Mouse (Mus musculus) left cerebral cortex, postnatal 14 days (tissue): Measurements from ENCODE around the gene Nr1h4. TPM values are rescaled to one million over a fixed set of nuclear protein-coding genes. Genes with fewer than 3 reads are reported as not detected.
A peak's percentile ranks its signal among the peaks of the same experiment; 100 is the strongest.

Experiments
- DNase-seq, 2 experiments: peaks; one replicate each; pipeline ENCODE4 v3.0.0; 2021 to 2022; ENCODE audit warnings: low spot score in 2 of 2, mixed read lengths in 1 of 2
- intact Hi-C: fragments of 180-260 bp; cut with DNase I; formaldehyde crosslinking; loops from one replicate; pipeline ENCODE4 v1.15.1; 2025
- total RNA-seq, 2 experiments: library from RNA; stranded (reverse); gene quantifications; 2 replicates each; pipeline ENCODE4 v1.2.3; 2021

Nr1h4 gene
- total RNA-seq, 2 experiments from 2014 or later = 0.35 TPM; not detected in 1

GRCm38 (mm10) chr10:89441961-89442360 lies 91.4 kb downstream of the Nr1h4 start:
- intact Hi-C loops = no loop called here
- no peak for DNase-seq

DNA sequence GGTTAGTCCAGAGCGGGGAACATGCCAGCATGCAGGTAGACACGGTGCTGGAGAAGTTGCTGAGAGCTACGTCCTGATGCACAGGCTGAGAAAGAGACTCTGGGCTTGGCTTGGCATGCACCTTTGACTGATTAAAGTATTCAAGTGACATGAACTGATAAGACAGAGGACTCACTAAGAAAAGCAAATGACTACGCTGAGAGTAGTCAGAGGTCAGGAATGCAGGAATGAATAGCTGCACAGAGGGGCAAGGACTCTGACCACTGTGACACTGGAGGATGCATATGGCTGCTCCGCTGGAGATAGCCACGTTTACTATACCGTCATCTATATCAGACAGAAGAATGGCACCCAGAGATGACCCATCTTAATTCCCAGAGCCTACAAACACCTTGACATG lies 94.0 kb downstream of the Nr1h4 start:
- intact Hi-C loops = no loop called here
- no peak for DNase-seq

DNA sequence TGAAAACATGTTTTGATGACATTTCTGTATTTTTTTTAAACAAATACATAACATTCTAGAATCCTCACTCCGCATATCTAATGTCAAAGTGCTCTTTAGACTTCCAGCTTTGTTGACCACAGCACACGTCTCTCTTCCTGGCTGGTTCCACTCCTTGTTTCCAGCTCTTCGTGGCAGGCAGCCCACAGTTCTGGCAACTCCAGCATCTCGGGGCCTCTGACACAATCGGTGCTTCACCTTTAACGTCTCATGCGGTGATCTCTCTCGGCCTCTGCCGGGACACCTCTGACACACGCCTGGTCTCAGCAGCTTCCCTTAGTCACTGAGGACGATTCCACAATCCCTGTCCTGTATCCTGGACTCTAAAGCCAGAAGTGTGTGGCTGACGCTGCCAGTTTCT lies 95.4 kb downstream of the Nr1h4 start:
- no peak for DNase-seq
- intact Hi-C loops = no loop called here

DNA sequence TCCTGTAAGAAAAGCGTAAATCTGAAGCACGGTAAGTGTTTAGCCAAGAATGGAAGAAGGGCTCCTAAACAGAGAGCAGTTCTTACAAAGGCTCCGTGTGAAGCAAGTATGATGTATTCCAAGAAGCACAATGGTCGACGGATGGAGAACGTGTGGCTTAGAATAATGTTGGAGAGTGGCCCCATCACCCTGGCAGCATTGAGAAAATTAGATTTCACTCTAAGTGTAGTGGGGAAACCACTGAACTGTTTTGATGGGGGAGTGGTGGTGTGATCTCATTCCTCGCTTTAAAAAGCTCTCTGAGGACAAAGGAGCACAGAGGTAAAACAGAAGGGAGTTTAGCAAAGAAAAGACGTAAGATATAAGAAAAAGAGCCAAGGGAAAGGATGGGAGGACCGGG lies 95.9 kb downstream of the Nr1h4 start:
- intact Hi-C loops = no loop called here
- DNase-seq = no peak

GRCm38 (mm10) chr10:89435920-89436319 lies 97.5 kb downstream of the Nr1h4 start:
- intact Hi-C loops = no loop called here
- DNase-seq = peak in 1 of 2 experiments; percentile 19

GRCm38 (mm10) chr10:89435413-89435812 lies 98.0 kb downstream of the Nr1h4 start:
- intact Hi-C loops = no loop called here
- DNase-seq = no peak

- intact Hi-C loops = no loop called here
- no peak for DNase-seq
Observed at GRCm38 (mm10) chr10:89434509-89435210, 98.7 kb downstream of the Nr1h4 start.

DNA sequence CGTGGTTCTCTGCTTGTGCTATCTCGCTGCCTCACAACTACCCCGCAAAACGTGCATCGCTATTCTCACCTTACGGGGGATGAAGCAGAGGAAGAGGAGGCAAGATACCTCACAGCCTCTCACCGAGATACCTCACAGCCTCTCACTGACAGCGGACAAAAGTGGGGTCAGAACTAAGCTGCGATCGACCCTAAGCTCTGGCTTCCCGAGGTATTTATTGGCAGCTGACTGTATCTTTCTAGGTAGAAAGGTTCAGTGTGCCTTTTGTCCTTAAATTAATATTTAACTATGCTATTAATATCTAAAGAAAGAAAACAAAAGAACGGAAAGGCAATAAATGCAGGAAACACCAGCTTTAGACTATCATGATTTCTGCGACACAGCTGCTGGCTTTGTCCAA lies 100.6 kb downstream of the Nr1h4 start:
- intact Hi-C loops = no loop called here
- no peak for DNase-seq

DNA sequence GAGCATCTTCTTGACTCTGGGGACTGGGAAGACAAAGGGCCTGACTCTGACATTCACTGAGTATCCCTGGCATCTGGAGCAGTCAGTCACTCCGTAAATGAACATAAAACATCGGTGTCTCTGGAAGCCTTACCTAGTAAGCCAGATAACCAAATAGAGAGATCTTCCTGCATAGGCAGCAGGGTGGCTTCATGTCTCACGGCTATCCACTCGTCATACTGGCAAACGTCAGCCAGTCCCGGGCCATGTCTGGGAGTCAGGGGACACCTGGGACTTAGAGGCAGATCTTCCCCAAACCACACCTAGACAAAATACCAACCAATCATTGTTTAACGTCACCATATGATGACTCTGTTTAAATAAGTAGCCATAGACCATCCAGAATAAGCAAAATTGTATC lies 102.6 kb downstream of the Nr1h4 start:
- intact Hi-C loops = no loop called here
- DNase-seq = no peak

DNA sequence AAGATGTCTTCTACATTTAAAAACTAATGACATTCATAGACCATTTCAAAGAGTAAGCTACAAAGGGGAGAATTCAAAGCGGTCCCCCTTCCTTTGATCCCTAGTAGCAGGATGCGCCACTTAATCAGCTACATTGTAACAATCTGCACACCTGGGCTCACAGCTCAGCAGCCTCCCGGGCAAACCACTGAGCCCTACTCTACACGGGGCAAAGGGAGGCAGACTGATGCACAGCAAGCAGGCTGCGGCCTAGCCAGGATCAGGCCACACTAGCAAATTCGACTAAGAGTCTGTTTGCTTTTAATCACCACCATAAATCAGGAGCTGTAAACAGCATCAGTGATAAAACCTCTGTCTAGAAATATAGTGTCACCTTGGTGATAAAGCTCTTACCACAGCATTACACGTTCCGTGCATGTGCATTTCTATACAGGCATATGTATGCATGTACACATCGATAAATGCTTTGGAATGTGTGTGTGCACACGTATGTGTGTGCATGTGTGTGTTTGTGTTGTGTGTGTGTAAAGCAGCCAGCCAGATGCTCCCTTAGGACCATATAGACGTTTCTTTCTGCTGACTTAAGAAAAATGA lies 108.5 kb downstream of the Nr1h4 start:
- no peak for DNase-seq
- intact Hi-C loops = no loop called here

DNA sequence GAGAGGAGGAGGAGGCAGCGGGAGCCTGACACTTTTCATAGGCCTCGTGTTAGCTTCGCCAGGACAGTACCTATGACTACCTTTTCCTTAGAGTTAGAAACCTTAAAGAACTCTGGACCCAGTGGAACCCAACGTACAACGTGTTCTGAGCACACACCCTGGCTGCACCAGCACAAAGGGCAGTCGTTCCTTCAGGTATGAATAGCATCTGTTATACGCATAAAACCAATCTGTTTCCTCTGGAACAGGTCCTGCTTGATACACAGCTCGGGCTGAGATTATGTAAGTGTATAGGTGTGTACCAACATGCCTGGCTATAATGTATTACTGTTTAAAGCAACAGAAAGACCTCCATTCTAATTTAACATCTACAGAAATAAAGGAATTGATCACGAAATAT lies 109.2 kb downstream of the Nr1h4 start:
- intact Hi-C loops = no loop called here
- DNase-seq = no peak

DNA sequence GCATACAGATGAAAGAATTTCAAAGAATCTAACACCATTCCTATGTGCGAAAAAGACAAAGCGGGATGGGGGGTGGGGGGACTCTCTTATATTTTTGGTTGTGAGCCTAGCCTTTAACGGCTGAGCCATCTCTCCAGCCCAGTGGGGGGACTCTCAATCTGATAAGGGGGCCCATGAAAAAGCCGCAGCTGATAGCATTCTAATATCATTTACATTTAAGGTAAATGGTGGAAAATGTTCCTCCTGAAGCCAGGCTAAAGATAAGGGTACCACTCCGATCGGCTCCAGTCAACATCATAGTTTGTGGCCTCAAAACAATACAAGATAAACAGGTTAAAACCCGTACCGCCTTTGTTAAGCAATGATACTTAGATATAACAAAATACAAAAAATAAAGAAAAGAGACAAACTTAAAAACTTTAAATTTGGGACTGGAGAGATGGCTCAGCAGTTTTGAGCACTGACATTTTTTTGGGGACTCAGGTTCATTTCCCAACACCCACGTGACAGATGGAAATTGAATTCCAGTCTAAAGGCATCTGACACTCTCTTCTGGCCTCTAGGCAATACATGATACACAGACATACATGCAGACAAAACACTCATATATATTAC lies 110.1 kb downstream of the Nr1h4 start:
- no peak for DNase-seq
- intact Hi-C loops = no loop called here

GRCm38 (mm10) chr10:89422504-89423158 lies 110.8 kb downstream of the Nr1h4 start:
- no peak for DNase-seq
- intact Hi-C loops = no loop called here

GRCm38 (mm10) chr10:89417966-89418365 lies 115.4 kb downstream of the Nr1h4 start:
- intact Hi-C loops = no loop called here
- no peak for DNase-seq

DNA sequence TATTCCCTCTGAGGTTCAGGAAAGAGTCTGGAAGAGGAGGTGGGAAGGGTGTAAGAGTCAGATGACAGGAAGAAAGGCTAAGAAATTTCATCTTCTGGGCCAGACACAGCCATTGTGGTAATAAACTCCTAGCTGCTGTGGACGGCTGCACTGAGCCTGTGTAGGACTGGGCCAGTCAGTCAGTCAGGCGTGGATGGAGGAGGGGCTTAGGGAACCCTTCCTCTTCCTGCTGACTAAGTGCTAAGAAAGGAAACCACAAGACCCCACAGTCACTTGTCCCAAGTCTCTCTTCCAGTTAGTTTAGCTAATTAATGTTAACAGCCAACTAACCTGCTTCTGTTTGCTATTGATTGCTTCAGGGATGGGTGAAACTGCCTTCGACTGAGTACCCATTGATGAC lies 117.9 kb downstream of the Nr1h4 start:
- intact Hi-C loops = no loop called here
- DNase-seq = no peak

GRCm38 (mm10) chr10:89407551-89407950 lies 125.8 kb downstream of the Nr1h4 start:
- no peak for DNase-seq
- intact Hi-C loops = no loop called here

DNA sequence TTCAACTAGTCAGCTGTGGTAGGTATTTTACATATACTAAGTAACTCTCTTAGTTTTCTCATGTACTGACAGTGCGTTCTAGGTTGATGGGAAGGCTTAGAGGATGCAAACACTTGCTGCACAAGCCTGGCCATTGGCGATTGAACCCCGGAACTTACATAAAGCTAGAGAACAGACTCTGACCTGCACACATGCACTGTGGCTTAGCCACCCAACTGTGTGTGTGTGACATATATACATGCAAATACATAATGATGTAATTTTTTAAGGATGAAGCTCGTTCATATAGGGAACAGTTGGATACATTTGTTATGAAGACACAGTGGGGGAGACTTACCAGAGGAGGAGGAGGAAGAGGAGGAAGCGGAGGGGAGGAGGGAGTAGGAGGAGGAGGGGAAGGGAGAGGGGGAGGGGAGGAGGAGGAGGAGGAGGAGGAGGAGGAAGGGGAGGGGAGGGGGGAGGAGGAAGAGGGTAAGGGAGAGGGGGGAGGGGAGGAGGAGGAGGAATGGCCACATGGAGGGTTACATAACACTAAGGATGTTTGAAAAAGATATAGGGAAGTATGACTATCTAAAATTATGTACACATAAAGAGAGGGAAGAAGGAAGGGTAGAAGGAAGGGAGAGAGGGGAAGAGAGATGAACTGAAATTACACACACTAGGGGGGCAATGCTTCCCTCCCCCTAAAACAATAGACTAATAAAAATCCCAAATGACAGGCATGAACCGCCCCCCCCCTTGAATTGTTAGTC lies 126.5 kb downstream of the Nr1h4 start:
- intact Hi-C loops = no loop called here

GRCm38 (mm10) chr10:89404936-89405335 lies 128.4 kb downstream of the Nr1h4 start:
- no peak for DNase-seq
- intact Hi-C loops = no loop called here

More for the DNA sequence above, 126.5 kb downstream of the Nr1h4 start:
- no peak for DNase-seq
